Mouse (Mus musculus): ENCODE results near the gene Eif2ak3. TPM values are rescaled to one million over a fixed set of nuclear protein-coding genes. Genes with fewer than 3 reads are reported as not detected.

The Eif2ak3 gene
- polyA plus RNA-seq, 1 experiment from 2014 or later, result 4.0 TPM

Other genes starting within 250 kb of the Eif2ak3 start
- 2.3 and 2.9 TPM in 2 replicates for gene Rpia, start 52.3 kb upstream of the Eif2ak3 start, polyA plus RNA-seq (2015; fragmentation: Nextera tagmentation; extraction: Ambion mirVana)
- gene Tex37, start 74.4 kb downstream of the Eif2ak3 start, polyA plus RNA-seq (2015; fragmentation: Nextera tagmentation; extraction: Ambion mirVana), result not detected in 2 replicates
- not detected in 2 replicates for gene Foxi3, start 112.0 kb downstream of the Eif2ak3 start, polyA plus RNA-seq (2015; fragmentation: Nextera tagmentation; extraction: Ambion mirVana)

Data from liver, embryonic 15.5 days (tissue).